Mouse (Mus musculus): ENCODE results near the gene Rap2a.

Gene Rap2a

DNA sequence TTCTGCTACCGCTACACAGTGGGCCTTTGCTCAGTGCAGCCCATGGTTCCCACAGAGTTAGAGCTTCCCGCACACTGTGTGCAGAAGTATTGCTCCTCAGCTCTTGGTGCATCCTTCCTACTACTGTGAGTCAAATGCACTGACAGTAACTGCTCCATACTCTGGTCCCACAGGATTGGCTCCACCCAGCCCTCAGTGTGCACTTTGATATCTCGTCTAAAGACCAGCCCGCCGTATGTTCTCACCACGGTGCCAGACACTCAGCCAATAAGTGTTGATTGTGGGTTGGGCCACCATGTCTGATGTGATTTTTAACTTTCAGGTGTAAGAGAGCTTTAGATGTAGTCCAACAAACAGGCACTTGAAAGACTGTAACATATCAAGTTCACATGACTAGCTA, 21.4 kb downstream of the Rap2a start:
- no peak for DNase-seq (ENCODE audit: low spot score in 2 of 2)

DNA sequence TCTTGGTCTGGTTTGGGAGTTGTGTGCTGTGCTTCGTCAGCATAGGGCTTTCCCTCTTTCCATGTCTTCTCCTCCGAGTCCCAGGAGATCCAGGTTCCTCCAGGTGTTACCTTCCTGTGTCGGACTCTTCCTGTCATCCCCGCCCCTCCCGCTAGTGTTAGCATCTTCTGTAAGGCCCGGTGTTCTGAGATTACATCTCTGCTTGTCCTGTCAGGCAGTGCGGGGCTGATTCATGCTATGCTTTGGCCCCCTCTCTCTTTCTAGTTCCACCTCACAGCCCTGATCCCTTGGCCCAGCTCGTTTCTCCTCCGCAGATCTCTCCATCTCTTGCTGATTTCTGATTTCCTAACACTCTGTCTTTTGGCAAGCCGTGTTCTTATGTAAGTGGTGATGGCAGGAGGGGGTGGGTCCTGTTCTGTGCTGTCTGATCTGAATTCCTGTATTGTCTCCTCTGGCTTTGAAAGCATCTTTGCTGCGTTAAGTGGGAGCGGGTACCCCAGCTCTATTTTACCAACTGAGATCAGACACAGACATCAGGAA, 21.8 kb downstream of the Rap2a start:
- DNase-seq (ENCODE audit: low spot score in 2 of 2), result no peak

DNA sequence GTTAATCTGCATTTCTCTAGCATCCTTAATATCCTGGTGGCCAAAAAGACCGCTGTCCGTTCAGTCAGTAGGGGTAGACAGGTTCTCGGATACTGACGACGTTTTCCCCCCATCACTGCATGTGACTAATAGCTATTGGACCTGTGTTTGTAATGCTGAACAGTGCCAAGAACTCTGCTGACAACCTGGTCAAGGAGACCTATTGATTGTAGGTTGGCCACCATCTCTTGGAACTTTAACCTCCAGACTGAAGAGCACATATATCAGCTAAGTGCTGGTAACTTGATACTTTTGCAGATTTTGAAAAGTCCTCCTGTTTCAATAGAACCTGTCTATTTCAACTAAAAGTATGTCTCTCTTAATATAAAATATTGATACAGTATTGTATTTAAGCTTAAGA, 22.5 kb downstream of the Rap2a start:
- DNase-seq (ENCODE audit: low spot score in 2 of 2), result no peak

DNA sequence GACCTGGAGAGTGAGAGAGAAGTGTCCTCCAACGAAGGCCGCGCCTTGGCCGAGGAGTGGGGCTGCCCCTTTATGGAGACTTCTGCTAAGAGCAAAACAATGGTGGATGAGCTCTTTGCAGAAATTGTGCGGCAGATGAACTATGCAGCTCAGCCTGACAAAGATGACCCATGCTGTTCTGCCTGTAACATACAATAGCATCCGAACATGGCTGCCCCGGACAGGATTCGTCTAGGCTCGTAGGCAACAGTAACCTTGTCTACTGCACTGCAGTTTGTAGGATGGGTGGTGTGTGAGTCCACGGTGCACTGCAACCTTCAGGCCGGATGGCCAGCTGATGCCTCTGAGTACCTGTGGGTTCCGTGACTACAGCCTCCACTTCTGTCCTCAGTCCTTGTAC, 25.4 kb downstream of the Rap2a start:
- no peak for DNase-seq (ENCODE audit: low spot score in 2 of 2)

DNA sequence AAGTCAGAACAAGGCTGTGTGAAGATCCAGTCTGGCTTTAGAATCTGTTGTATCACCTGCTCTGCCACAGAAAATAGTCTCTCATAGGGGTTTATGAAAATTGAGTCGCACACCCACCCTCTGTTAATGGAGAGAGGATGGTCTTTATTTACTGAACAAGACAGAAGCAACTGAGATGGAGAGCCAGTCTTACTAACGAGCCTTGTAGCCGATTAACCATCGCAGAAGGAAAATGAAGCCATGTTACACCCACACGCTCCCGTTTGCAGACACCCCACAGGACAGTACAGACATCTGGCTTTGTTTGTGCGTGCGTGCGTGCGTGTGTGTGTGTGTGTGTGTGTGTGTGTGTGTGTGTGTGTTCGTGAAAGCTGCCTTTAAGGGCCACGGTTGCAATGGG, 26.2 kb downstream of the Rap2a start:
- DNase-seq (ENCODE audit: low spot score in 2 of 2), result no peak

DNA sequence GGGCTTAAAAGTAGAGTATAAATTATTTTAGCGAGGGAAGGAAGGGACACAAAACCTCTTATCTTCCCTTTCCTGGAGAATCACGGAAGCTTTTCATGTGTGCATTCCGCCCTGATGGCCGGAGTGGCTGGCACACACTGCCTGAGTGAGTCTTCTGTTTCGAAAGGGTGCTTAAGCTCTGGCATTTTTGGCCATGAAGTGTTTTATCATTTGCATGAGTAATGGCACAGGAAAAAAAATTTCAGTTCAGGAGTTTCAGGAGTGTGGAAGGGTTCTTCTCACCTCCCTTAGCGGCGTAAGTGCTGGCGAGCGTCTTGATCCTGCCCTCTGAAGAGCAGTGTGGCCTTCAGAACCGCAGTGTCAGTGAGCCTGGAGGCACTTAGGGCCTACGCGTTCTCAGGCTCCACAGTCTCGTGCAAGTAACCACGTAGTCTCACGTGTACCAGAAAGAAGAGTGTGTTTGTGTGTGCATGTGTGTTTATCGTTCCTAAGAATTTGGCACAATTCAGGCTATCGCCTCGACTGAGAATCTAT, 26.8 kb downstream of the Rap2a start:
- no peak for DNase-seq (ENCODE audit: low spot score in 2 of 2)

DNA sequence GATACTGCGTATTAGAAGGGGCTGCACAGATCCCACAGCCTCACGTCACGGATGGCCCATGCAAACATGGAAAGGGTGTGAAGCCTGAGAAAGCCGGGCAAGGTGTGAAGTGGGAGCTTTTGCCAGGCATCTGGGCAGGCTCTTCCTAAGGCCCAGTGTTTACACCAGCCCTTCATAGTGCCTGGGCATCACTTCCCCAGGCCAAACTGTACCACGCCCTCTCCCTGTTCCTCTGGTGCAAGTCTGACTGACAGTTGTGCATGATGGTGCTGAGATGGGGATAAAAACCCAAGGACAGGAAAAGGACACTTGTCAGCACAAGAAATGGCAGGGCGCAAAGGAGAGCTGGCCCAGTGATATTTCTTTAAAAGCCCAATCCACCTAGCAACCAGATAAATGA, 27.7 kb downstream of the Rap2a start:
- DNase-seq (ENCODE audit: low spot score in 2 of 2), result no peak

DNA sequence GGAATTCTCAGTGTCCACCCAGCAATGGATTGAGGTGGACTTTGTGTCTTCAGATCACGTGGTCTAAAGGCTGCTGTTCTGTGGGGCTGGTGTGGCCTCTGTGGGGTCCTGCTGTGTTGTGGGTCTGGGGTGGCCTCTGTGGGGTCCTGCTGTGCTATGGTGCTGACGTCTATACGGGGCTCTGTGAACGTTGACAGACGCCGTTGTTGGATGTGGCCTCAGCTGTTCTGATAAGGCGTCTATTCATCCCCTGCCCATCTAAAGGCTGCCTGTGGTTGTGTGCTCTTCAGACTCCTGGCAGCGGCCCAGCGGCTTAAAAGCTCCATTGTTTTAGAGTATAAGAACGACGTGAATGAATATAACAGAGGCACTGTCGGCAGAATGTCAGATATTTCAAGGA, 29.3 kb downstream of the Rap2a start:
- no peak for DNase-seq (ENCODE audit: low spot score in 2 of 2)

DNA sequence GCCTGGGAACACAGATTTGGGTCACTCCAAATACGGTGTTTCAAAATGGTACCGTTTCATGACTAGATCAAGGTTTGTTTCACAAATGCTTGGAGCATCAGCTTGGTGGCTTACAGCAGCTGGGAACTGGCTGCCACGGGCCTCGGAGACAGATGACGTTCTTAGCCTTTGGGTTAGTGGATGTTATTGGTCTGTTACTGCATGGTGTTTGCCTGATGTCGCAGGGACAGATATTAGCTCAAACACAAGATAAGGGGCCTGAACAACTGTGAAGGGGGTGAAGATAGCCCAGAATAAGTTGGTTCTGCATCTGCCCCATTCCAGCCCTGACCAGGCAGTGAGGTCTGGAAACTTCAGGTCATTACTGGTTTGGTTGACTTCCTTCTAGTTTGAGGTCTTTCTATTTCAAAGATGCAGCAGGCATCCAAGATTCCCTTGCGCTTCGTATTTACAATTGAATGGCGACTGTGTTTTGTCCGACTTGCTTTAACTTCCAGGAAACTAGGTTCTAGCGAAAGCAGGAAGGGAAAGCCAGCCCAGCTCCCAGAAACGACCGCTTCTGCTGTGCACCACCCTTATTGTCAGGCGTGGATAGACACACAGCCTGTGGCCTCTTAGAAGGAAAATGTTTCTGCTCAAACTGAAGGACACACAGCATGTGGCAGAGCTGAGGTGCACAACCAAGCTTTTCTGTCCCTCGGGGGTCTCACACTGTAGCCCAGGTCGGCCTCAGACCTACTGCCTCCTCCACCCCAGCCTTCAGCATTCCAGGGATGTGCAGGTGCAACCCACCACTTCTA, 30.5 kb downstream of the Rap2a start:
- no peak for DNase-seq (ENCODE audit: low spot score in 2 of 2)

DNA sequence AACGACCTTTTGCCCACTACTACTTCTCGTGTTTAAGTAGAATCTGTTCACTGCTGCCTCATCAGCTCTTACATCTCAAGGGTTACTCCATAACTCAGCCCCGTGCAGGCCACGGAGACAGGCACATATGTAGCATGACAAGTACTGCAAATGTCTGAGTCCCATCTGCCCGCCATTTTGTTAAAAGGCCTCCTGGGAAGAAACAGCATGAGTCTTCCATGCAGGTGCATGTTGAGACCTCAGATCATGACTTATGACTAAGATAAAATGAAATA, 31.1 kb downstream of the Rap2a start:
- no peak for DNase-seq (ENCODE audit: low spot score in 2 of 2)

DNA sequence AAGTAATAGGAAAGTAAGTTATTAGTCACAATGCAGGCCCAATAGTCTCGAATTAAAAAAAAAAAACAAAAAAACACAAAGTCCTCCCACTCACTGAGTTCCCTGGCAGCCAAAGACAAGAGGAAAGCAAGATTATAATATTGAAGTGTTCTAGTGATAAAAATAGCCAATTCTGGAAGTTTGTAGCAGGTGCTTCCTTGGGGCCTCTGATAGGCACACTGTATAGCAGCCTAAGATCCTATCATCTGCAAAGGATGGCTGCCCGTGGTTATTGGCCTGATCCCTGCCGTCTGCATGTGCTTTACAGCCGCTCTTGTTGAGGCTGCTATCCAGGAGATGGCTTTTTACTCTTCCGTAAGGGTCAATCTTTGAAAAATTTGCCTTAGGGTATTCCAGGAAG, 33.6 kb downstream of the Rap2a start:
- no peak for DNase-seq (ENCODE audit: low spot score in 2 of 2)

DNA sequence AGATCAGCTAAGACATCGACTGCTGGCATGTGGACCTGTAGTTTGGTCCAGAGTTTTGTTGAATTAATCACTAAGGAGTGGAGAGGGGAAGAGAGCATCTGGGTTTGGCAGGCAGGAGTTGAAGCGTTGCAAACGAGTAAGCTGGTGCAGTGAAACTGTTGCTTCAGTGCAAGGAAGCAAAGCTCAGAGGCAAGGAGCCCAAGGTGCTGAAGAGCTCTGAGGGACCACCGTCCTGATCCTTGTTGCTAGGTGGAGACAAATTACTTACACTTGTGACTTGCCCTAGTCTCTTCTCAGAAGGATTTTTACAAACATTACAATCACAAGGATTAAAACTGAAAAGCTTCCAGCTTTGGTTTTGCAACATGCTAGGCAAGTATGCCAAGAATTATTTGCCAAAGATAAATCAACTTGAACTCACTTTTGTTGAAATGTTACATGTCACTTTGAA, 36.6 kb downstream of the Rap2a start:
- no peak for DNase-seq (ENCODE audit: low spot score in 2 of 2)

DNA sequence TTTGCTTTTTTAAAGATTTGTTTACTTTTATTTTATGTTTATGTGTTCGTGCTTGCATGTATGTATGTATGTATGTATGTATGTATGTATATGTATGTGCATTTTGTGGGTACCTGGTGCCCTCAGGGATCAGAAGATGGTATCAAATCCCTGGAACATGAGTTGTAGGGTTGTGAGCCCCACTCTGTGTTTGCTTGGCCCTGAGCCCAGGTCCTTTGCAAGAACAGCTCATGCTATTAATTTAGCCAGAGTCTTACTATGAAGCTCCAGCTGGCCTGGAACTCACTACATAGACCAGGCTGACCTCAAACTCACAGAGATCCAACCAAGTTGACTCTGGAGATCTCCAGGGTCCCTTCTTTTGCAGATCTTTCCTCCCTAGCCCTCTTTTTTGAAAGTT, 37.1 kb downstream of the Rap2a start:
- peak in 1 of 2 experiments; percentile 38 for DNase-seq (ENCODE audit: low spot score in 2 of 2)

DNA sequence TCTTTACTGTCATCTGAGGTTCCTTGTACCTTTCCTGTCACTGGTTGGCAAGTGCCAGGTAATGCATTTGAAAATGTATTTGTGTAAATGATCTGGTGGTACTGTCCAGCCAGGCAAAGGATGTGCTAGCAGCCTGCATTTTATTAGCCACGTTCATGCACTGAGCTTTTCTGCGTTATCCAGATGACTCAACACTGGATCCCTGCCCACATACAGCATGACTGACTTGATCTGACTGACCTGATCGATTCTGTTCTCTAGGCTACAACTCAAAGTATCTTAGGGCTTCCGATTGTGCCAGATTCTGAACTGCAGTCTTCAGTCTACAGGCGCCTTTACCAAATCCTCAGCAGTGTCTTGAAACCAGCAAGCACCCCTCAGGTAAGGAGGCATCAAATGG, 40.5 kb downstream of the Rap2a start:
- no peak for DNase-seq (ENCODE audit: low spot score in 2 of 2)

DNA sequence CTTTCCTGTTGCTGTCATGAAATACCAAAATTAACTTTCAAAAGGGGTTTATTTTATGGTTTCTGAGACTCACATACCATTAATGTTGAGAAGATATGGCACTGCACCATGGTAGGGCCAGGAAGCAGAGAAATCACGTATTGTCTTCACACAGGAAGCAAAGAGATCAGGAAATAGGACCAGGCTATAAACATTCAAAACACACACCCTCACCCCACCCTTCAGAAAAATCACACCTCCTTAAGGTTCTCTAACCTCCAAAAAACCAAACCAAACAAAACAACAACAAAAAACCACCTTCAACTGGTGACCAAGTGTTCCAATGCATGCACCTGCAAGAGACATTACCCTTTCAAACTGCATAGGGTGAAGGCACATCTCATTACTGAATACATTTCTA, 41.7 kb downstream of the Rap2a start:
- DNase-seq (ENCODE audit: low spot score in 2 of 2), result no peak

DNA sequence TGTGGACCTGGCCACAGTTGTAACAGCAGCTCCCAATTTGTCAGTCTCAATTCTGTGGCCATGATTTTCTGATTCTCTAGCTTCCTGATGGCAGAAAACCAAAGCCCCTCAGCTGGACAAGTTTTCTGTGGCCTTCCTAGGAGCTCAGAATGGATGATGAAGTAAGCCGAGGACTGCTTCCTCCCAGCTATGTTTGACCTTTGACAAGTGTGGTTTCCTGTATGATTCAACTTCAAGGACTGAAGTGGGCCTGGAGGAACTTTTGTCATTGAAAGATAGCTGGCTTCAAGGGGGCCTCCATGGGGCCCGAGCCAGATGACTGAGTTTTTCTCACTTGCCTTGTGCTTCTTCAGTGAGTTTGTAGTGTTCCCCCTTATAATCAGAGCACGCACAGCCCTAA, 42.6 kb downstream of the Rap2a start:
- DNase-seq (ENCODE audit: low spot score in 2 of 2), result no peak

DNA sequence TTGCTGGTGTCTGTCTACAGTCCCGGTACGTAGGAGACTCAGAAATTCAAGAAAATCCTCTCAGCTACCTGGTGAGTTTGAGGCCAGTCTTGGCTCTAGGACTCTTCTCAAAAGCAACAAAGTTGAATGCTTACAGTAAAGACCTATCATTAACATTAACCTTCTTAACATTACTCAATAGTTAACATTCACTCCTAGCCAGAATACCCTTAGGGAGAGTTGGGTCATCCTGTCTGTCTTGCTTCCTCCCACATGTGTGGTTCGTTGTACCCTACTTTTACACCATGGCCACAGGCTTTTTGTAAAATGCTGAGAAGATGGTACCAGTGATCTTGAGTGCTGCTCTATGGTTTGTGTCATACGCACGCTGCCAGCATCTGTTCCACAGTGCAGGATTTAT, 45.1 kb downstream of the Rap2a start:
- no peak for DNase-seq (ENCODE audit: low spot score in 2 of 2)

DNA sequence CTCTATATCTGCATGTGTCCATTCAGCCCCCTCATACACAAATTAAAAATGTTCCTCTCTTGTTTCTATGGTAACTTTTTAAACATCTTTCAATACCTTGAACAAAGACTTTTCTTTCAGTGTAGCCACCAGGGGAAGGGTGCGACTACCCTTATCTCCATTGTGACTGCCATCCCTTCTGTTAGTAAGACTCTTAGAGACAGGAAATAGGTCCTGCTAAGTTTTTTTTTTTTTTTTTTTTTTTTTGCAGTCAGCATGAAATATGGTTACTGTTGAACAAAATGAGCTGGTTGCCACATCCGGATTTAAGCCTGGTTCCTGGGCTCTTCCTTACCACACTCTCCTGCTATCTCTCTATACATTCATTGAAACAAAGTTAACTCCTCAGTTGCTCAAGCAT, 47.4 kb downstream of the Rap2a start:
- DNase-seq (ENCODE audit: low spot score in 2 of 2), result no peak

DNA sequence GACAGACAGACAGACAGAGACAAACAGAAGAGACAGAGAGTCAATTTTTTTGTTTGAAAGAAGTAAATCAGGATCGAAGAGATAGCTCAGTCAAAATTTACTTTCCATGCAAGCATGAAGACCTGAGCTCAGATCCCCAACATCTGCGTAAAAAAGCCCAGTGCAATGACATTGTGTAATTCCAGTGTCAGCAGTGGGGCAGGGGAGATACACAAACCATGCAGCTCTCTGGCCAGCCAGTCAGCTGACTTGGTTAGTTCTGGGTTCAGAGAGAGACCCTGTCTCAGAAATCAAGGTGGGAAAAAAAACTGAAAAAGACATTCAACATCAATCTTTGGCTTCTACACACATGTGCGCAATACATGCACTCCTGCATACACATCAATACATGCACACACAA, 55.1 kb downstream of the Rap2a start:
- no peak for DNase-seq (ENCODE audit: low spot score in 2 of 2)

DNA sequence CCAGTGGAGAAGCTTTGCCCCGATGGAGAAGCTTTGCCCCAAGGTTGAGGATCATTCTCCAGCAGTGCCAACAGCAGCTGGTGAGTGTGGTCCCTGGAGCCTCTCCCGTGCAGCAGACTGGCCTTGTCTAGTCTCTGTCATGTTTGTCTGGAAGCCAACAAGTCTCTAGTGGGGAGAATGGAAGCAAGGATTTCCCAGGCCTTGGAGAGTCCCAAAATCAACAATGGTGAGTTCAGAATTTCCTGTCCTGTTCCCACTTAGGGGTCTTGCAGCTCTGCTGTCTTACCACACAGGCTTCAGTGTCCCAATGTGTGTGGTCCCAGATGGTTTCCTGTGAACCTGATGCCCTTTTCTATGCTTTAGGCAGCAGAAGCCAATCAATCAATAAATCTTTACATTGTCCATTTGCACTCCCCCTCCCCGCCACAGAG, 56.6 kb downstream of the Rap2a start:
- DNase-seq (ENCODE audit: low spot score in 2 of 2), result no peak

DNA sequence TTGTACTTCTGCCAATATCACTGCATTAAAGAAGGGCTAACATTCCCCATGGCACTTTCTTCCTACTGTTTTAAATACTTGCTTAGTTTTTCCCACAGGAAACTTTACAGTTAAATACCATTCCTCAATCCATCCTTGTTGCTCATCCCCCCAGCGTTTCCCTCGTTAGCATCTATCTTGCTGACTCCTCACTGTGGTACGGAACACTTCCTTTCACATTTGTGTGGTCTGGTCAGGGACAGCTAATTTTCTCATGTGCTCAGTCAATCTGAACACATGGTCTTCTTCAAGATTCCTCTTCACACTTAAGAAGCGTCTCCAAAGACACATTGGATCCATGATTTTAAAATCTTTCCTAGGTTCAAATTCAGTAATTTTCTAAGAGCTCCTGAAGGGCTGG, 57.2 kb downstream of the Rap2a start:
- no peak for DNase-seq (ENCODE audit: low spot score in 2 of 2)

DNA sequence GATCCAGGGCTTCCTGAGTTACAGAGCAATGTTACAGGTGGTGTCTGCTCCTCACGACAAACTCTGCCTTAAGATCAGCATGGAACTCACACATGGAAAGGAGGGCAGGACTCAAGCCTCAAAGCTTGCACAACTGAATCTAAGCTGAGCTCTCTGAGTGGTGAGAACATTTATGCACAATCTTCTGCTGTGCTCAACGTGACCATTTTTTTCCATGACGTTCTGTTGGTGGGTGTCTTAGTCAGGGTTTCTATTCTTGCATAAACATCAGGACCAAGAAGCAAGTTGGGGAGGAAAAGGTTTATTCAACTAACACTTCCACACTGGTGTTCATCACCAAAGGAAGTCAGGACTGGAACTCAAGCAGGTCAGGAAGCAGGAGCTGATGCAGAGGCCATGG, 57.7 kb downstream of the Rap2a start:
- no peak for DNase-seq (ENCODE audit: low spot score in 2 of 2)

DNA sequence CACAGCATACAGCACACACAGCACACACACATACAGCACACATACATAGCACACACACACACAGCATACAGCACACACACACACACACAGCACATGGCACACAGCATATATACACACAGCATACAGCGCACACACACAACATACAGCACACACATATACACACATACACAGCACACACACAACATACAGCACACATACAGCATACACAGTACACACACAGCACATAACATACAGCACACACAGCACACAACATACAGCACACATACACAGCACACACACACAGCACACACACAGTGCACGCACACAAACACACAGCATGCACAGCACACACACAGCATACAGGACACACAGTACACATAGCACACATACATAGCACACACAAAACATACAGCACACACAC, 60.9 kb downstream of the Rap2a start:
- no peak for DNase-seq (ENCODE audit: low spot score in 2 of 2)

DNA sequence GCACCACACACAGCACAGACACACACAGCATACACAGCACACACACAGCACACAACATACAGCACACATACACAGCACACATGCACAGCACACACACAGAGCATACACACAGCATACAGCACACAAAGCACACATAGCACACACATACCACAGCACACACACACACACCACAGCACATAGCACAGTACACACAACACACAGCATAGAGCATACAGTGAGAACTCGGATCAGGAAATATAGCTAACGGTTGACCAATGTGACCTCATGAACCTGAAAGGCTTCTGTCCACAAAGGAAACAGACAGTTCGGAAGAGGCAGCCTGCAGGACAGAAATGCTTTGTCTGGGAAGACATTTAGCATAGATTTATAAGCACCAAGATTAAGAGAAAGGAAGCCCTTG, 61.4 kb downstream of the Rap2a start:
- no peak for DNase-seq (ENCODE audit: low spot score in 2 of 2)

Data from cerebellum, postnatal 4 days (tissue).